Mouse (Mus musculus) megakaryocyte-erythroid progenitor cell, adult 5-6 weeks (primary cell): ENCODE measurements at regions not wholly inside any gene's neighbourhood (a gene's known extent, or its start where the extent isn't known, plus 50 kb on each side); places are given as distances from the start of the nearest gene placed in this dataset.

Experiments
- ATAC-seq: replicated peaks from 2 replicates; pipeline ENCODE4 v1.8.0; 2016; ENCODE audit warnings: mild to moderate bottlenecking, inconsistent platforms; ENCODE audit not compliant: severe bottlenecking, poor library complexity, low FRiP score, low TSS enrichment

DNA sequence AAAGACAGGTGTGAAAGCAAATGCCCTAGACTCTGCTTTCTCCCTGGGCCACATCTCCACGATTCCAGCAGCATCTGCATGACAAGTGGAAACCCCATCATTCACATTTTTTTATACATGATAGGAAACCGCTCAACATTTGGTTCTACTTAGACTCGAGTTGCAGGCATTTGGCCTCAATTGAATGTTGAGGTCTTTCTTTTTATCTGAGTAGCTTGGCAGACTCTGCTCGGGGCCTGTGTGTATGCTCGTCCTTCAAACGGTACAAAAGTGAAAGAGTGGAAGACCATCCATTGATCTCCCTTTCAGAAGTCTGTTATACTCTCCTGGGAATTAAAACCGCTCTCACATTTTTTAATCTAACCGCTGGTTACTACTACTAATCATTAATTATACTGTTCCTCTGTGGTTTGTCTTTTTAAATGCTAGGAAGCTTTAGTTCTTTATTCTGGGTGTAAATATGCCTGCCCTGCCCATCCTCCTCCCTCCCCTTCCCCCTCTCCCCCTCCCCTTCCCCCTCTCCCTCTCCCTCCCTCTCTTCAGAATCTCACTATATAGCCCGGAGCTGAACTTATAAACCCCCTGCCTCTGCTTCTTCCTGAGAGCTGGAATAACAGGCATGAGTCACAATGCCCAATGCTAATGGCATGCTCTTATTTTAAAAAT is 75.5 kb downstream of the Dyrk2 start:
- ATAC-seq = no peak

DNA sequence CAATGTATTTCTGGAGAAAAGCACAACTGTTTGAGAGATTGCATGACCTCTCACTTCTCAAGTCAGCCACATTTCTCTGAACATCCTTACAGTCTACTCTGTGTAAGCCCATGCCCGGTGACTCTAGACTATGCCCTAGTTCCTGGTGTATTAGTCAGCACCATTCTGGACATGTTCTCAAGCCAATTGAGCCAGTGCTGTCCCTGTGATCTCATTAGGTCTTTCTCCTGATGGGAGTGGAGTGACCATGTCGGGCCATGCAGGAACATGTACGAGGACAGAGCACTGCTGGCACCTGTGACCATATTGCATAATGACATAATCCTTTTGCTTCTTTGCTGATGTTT is 75.0 kb downstream of the Dyrk2 start:
- ATAC-seq = no peak

DNA sequence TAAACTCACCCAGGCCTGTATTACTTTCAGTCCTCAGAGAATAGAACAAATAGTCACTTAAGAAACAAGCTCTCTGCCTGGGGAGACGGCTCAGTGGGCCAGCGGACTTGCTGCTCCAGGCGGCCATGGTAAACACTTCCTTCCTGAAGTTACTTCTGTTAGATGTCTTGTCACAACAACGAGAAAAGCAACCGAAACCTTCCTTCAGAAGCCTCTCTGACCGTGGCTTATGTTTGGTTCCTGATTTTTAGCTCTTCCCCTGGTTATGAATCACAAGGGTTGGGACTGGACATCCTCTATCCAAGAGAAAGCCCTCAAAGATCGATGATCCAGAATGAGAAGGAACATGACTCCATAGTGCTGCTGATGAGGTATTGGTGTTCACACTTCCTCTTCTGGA is 73.5 kb downstream of the Dyrk2 start:
- ATAC-seq = no peak

DNA sequence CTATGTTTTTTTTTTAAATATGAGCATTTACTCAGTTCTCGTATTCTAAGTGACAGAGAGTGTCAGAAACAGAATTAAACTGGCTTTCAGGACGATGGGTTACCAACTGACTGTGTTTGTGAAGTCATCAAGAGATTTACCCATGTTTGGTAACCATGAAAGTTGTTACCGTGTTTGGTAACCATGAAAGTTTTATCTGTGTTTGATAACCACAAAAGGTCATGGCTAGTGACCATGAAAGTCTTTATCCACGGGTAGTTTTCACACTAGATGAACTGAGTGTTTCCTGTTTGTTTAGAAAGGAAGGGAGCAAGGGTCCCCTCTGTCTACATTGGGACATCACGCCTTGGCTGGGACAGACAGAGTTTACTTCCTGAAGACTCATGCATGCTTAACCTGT is 72.8 kb downstream of the Dyrk2 start:
- no peak for ATAC-seq

DNA sequence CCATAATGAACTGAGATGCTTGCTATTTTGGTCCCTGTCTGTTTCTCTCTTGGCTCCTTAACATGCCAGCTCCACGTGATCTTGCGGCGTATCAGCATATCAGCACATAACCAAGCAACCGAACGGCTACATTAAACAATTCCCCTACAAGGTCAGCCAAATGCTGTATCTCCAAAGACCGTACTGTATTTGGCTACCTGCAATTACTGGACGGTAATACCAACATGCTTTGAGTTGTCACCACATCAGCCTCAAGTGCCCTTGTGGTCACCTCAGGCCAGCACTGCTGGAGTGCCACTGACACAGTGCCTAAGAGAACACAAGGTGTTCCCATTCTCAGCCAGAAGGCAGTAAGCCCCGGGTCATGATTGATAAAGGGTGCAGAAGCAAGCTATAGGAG is 70.2 kb downstream of the Dyrk2 start:
- ATAC-seq = no peak

DNA sequence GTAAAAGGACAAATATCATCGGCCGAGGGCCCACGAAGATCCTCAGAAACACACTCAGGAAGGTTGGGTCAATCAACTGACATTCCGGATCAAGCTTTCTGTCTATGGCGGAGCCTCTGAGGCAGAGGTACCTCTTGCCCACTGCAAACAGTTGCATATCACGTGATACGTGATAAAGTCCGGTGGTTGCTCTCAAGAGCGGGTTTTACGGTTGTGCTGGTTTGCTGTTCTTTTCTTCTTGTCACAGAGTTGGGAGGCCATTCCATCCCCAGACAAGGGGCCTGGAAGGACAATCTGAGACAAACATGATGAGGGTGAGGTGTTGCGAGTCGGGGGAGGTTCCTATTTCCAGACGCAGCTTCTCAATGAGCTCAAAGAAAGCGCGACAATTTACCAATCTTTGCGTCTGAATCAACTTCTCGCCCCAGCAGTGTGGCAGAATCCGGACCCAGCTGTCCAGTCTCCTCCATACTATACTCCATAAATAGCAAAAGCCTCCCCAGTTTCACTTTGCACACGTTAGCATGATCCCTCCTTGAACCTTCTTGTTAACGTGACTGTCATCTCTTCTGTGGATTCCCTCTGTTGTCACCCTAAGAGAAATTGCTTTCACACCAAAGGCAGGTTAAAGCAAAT is 66.0 kb downstream of the Dyrk2 start:
- no peak for ATAC-seq

DNA sequence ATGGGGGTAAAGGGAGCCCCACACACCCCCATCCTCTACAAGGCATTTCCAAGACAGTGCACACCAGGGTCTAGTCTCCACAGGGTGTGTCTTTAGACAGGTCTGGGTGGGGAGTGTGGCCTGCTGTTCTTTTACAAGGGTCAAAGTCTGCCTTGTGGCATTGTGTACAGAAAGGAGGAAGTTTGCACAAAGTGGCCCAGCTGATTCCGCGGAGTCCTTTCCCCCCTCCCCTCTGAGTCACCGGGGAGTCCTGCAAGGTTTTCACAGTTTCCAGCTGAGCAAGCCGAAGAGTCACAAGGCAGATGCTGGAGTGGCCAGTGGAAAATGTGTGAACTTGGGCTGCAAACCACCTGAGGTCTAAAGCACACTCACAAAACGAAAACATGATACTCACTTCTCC is 65.4 kb downstream of the Dyrk2 start:
- ATAC-seq = 0 out of 2 replicates have a peak, but pooled peaks have one; percentile 39
